Mouse (Mus musculus): ENCODE measurements around the gene Adcy2. TPM values are rescaled to one million over a fixed set of nuclear protein-coding genes. Genes with fewer than 3 reads are reported as not detected.

The Adcy2 gene
- polyA plus RNA-seq (2017; shearing (Covaris generic)) = not detected

GRCm38 (mm10) chr13:68998918-68999801, at the start of gene Adcy2:
TSS of gene Adcy2 (minus strand) at chr13:68999541.

GRCm38 (mm10) chr13:68597199-68597598, 402.1 kb downstream of the Adcy2 start, which contains the start of gene 1700001L19Rik:
TSS of gene 1700001L19Rik (plus strand) at chr13:68597421.

GRCm38 (mm10) chr13:68581747-68582516, 417.4 kb downstream of the Adcy2 start, which contains the start of the genes Mtrr and Fastkd3:
TSS of gene Mtrr (minus strand) at chr13:68582149.
TSS of gene Fastkd3 (plus strand) at chr13:68582234.

